Mouse (Mus musculus) CD4-positive naive resting alpha-beta T cell, adult 57 days (primary cell): Measurements from ENCODE around the gene Prrt2. TPM values are rescaled to one million over a fixed set of nuclear protein-coding genes. Genes with fewer than 3 reads are reported as not detected.

ENCODE experiments used
- total RNA-seq: library from RNA; stranded (reverse); gene quantifications from one replicate; pipeline ENCODE4 v1.2.4, GENCODE M21; 2023

Gene Prrt2
- total RNA-seq = 5.5 TPM

DNA sequence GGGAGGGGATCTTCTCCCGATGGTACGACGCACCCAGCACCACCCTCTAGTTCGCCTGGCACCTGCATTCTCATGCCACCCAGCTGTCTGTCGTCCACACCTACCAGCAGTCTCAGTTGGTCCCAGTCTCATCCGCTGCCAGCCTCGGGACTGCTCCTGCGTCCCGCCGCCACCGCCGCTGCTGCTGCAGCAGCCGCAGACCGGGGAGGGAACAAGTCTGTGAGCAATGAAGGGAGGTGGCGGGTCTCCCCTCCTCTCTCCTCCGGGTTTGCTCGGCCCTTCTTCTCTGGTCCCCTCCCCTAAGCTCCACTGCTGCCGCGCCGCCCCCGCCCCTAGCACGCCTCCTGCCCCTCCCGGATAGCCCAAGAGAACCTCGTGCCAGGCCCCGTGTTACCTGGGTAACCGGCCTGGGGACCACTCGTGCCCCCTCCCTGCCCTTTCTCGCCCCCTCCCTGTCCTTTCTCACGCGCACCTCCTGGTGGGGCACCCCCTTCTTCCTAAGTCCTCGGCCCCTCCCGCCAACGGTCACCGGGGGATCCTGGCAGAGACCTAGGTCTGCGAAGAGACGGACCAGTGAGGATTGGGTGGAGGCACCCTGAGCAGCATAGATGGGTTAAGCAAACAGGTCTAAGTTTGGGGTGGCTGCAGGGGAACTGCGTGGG, at the start of gene Prrt2, which contains the start of gene Gm42742:
Gene Prrt2 (minus strand): TSS at position 311 of the 662 bp plus-strand sequence.
Gene Gm42742 (minus strand): TSS at position 197 of the 662 bp plus-strand sequence.

DNA sequence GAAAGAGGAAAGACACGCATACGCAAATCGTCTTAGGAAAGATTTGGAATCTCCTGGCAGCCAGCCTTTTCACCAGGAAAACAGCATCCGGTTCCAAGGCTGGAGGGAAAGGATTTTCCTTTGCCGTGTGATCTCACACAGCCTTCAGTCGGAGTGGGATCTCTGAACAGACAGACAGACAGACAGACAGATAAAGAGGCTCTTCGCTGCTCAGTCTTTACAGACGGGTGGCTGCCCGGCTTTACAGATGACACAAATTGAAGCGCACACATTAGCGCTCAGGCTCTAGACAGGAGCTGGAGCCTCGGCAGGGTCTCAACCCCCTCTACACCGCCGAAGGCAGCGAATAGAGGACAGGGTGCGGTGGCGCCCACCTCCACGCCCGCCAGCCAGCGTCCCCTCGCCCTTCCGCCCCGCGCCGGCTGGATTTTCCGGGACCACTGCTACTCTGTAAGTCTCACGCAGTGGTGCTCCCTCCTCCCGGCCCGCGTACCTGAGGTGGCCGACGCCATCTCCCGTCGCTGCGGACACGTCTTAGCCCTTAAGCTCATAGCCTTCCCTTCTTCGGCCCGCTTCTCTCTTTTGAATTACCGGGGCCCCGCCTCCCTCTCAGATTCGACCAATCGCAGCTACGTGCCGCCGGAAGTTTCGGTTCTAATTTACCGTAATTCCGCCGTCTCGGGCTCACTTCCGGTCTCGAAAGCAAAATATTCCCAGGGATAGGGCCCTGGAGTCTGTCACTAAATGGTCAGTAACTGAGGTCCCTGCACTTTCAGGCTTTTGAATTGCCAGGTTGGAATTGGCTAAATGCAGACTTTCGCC, 21.1 kb upstream of the Prrt2 start, which contains the start of gene Kif22:
Gene Kif22 (minus strand): TSS at position 621 of the 822 bp plus-strand sequence.

DNA sequence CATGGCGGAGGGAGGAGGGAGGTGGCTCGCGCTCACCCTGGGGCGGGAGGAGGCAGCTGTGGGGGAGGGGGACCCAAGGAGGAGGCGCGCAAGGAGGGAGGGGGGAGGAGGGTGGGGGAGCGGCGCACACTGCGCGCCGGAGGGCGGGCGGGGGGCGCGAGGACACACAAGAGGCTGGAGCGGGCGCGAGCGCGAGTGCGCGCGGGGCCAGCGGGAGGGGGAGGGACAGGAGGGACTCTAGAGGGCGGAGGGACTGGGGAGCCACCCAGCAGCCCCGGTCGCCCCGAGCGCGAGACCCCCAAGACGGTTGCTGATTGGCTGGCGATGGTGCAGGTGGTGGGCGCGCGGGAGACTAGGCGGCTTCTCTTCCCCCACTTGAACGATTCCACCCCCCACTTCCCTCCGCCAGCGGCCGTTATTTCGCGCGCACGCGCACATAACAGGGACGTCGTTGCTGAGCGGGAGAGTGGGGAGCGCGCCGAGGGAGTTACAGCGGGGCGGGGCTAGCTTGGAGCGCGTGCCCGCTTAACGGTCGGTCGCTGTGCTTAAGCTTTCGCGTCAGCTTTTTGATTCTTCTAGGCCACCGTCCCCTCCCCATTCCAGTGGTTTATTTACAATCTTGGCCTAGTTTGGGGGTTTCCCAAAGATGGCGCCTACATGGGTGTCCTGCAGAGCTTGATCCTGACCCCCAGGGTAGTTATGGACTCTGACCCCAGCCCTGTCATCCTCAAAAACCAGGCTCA, 6.1 kb upstream of the Prrt2 start, which contains the start of gene Maz:
Gene Maz (minus strand): TSS at position 54 of the 743 bp plus-strand sequence.

DNA sequence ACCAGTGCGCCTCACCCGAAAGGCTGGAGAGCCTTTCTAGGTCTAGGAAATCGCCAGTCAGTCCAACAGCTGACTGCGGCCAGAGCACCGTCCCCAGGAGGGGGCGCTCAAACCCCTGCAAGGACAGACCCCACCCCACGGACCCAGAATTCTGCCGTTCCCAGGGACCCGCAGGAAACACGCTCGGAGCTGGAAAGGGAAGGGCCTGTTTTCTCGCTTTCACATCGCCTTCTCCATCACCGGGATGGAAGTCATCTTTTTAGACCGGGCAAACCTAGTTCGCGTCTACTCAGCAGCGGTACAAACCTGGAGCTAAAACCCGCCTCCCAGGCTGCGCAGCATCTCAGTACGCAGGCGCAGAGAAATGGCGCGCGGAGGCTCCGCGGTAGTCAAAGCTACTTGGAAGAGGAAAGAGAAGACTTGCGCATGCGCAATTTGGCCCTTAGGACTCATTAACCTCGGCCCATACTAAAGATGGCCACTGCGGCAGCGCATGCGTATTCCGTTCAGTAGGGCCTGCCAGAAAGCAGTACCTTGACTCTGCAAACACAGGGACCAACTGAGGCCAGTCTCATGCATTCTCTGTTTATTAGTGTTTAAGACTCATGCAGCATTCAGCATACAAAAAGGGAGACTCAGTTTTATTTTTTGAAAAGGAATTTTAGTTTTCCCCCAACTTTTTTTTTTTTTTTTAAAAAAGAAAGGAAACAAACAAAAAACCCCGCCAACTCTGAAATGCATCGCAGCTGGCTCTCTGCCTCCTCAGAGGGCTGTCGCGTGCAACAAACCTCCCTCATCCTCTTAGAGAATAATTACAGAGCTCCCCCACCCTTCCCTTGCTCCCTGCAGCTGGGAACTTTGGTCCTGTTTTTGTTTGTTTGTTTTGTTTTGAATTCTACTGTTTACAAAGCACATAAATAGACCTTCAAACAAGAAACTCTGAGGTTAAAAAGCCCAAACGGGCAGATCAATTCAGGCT, 3.8 kb downstream of the Prrt2 start, which contains the start of gene Pagr1a:
Gene Pagr1a (minus strand): TSS at position 382 of the 979 bp plus-strand sequence.

DNA sequence TGATC, 4.7 kb downstream of the Prrt2 start, which contains the start of gene Pagr1b:
Gene Pagr1b (minus strand): TSS at position 4 of the 5 bp plus-strand sequence.

DNA sequence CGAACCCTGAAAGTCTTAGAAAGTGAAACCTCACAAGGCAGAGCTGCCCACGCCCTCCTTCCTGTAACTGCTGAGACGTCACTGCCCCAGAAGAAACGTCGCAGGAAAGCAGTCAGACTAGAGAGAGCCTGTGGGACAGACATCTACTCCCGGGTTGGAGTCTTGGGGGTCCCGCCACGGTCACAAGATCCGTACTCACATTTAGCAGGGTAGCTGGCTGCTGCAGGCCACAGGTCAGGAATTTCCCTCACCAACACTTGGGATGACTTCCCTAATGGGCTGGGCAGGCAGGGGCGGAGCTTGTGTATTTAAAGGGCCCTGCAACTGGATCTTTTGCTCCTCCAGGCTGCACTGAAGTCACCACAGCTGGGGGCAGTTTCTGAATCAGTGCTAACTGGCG, 6.7 kb downstream of the Prrt2 start, which contains the start of gene Mvp:
Gene Mvp (minus strand): TSS at position 302 of the 400 bp plus-strand sequence.

DNA sequence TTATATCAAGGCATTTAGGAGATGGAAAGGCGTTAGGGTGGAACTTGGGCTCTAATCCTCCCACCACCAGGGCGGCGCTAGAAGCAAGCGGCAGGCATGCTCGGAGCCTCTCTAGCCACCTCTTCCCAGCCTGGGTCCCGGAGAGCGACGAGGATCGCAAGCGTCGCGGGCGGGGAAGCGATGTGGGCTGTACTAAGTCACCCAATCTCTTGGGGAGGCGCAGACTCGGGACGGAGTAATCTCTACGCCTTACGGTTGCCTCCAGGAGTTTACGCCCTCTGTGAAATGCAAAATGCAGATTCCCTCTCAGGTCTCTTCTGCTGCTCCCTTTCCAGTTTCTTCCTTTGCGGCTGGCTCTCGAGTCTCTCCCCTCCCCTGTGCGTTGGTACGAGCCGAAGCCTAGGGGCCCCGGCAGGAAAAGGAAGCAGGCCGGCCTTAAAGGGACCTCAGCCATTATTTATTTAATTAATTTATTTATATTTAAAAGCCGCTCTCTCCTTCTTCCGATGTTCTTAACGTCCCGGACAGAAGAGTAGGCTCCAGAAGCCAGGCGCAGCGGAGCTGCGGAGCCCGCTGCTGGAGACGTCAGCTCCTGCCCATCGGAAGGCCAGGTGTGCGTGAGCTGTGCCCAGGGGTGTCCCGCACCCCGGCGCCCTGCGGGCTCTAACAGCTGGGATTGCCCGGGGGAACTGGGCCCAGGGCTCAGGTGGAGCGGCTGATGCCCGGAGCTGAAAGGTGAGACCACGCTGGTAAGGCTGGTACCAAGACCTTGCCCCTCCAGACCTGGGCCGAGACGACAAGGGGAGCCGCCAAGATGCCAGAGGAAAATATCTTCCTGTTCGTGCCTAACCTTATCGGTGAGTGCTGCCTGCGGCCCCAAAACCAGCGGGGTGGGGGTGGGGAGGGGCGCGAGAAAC, 44.8 kb downstream of the Prrt2 start, which contains the start of gene Cdiptos:
Gene Cdiptos (minus strand): TSS at position 149 of the 917 bp plus-strand sequence.

DNA sequence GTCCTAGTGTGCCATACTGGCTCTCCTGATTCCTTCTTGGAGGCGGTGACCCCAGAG, 45.3 kb downstream of the Prrt2 start, which contains the start of gene Cdipt:
Gene Cdipt (plus strand): TSS at position 22 of the 57 bp plus-strand sequence.

Other genes with a start within 250 kb of the Prrt2 start
- gene Ypel3, start 244.3 kb downstream of the Prrt2 start, total RNA-seq = 256 TPM
- 11.5 TPM for gene Tbx6, start 239.7 kb downstream of the Prrt2 start, total RNA-seq
- 252 TPM for gene Ppp4c, start 228.7 kb downstream of the Prrt2 start, total RNA-seq
- gene Fam57b, start 223.5 kb downstream of the Prrt2 start, total RNA-seq = not detected
- not detected for gene 4930451I11Rik, start 189.6 kb downstream of the Prrt2 start, total RNA-seq
- gene Doc2a, start 173.8 kb downstream of the Prrt2 start, total RNA-seq = not detected
- 19.3 TPM for gene Hirip3, start 159.2 kb downstream of the Prrt2 start, total RNA-seq
- 63.0 TPM for gene Ino80e, start 158.8 kb downstream of the Prrt2 start, total RNA-seq
- gene Taok2, start 136.5 kb downstream of the Prrt2 start, total RNA-seq = 94.6 TPM
- gene Tmem219, start 98.3 kb downstream of the Prrt2 start, total RNA-seq = 36.1 TPM
- 39.6 TPM for gene Kctd13, start 92.3 kb downstream of the Prrt2 start, total RNA-seq
- not detected for gene Asphd1, start 71.6 kb downstream of the Prrt2 start, total RNA-seq
- 9.2 TPM for gene Sez6l2, start 70.6 kb downstream of the Prrt2 start, total RNA-seq
- gene Cdipt, start 45.3 kb downstream of the Prrt2 start, total RNA-seq = 154 TPM
- gene Cdiptos, start 45.1 kb downstream of the Prrt2 start, total RNA-seq = not detected
- gene Mvp, start 6.6 kb downstream of the Prrt2 start, total RNA-seq = 39.4 TPM
- not detected for gene Pagr1b, start 4.7 kb downstream of the Prrt2 start, total RNA-seq
- 27.0 TPM for gene Pagr1a, start 3.9 kb downstream of the Prrt2 start, total RNA-seq
- gene Gm42742, start 114 bp downstream of the Prrt2 start, total RNA-seq = 35.1 TPM
- gene Maz, start 5.8 kb upstream of the Prrt2 start, total RNA-seq = 228 TPM
- gene Kif22, start 21.3 kb upstream of the Prrt2 start, total RNA-seq = 1.9 TPM
- not detected for gene Zg16, start 66.1 kb upstream of the Prrt2 start, total RNA-seq
- 95.7 TPM for gene AI467606, start 70.1 kb upstream of the Prrt2 start, total RNA-seq
- 34.3 TPM for gene Qprt, start 101.0 kb upstream of the Prrt2 start, total RNA-seq
- 356 TPM for gene Spn, start 116.6 kb upstream of the Prrt2 start, total RNA-seq
- gene Cd2bp2, start 174.8 kb upstream of the Prrt2 start, total RNA-seq = 80.1 TPM
- 57.2 TPM for gene Tbc1d10b, start 187.3 kb upstream of the Prrt2 start, total RNA-seq
- 18.8 TPM for gene Mylpf, start 187.7 kb upstream of the Prrt2 start, total RNA-seq
- gene Zfp553, start 211.8 kb upstream of the Prrt2 start, total RNA-seq = 12.1 TPM
- gene Sept1, start 211.9 kb upstream of the Prrt2 start, total RNA-seq = 664 TPM
- gene Zfp771, start 223.1 kb upstream of the Prrt2 start, total RNA-seq = 13.5 TPM
- gene Dctpp1, start 239.5 kb upstream of the Prrt2 start, total RNA-seq = 15.0 TPM